Mouse (Mus musculus) thymus, adult 2 months (tissue): ENCODE results near the gene Catip. TPM values are rescaled to one million over a fixed set of nuclear protein-coding genes. Genes with fewer than 3 reads are reported as not detected.
A peak's percentile ranks its signal among the peaks of the same experiment; 100 is the strongest.
"Not testable (repeated sequence)": the region's sequence is repeated elsewhere in the genome, so short reads cannot be mapped to it uniquely, and the experiment has no call there.

Source experiments
- DNase-seq: peaks from one replicate; pipeline ENCODE4 v3.0.0; 2021
- H3K27ac ChIP-seq: fragments of 200-500 bp; 2 replicates; pipeline ENCODE4 v1.5.1; 2012; ENCODE audit warnings: low read length, control low read depth; ENCODE audit not compliant: control insufficient read depth, insufficient read depth
- H3K27me3 ChIP-seq: fragments of 200-500 bp; 2 replicates; pipeline ENCODE4 v1.6.1; 2012; ENCODE audit warnings: mild to moderate bottlenecking, low read length, moderate library complexity, mixed read lengths; ENCODE audit not compliant: control insufficient read depth, insufficient read depth
- H3K36me3 ChIP-seq: fragments of 200-500 bp; 2 replicates; pipeline ENCODE4 v1.6.1; 2012; ENCODE audit warnings: mild to moderate bottlenecking, low read length, moderate library complexity; ENCODE audit not compliant: control insufficient read depth, insufficient read depth
- H3K4me1 ChIP-seq: fragments of 200-500 bp; replicated peaks from 2 replicates; pipeline ENCODE4 v1.6.1; 2012; ENCODE audit warnings: low read length; ENCODE audit not compliant: control insufficient read depth, insufficient read depth
- H3K4me3 ChIP-seq: fragments of 200-500 bp; 2 replicates; pipeline ENCODE4 v1.5.1; 2012; ENCODE audit warnings: mild to moderate bottlenecking, low read length, control low read depth, moderate library complexity; ENCODE audit not compliant: control insufficient read depth, insufficient read depth
- CTCF ChIP-seq: fragments of 200-500 bp; IDR thresholded peaks from 2 replicates; pipeline ENCODE4 v1.5.1; 2012; ENCODE audit warnings: mild to moderate bottlenecking, control low read depth, low read length, moderate library complexity, borderline replicate concordance; ENCODE audit not compliant: control insufficient read depth, poor library complexity, insufficient read depth; ENCODE audit errors: extremely low read depth
- POLR2A ChIP-seq: fragments of 200-500 bp; IDR thresholded peaks from 2 replicates; pipeline ENCODE4 v1.6.1; 2012; ENCODE audit warnings: mild to moderate bottlenecking, low read length, control low read depth, moderate library complexity; ENCODE audit not compliant: control insufficient read depth, poor library complexity, insufficient read depth; ENCODE audit errors: extremely low read depth
- WGBS: fragments of 180-500 bp; shearing (Covaris S2); methylation state at CpG from one replicate; pipeline ENCODE4 v1.1.7; 2018; 5-methylcytosine and 5-hydroxymethylcytosine counted together
- polyA plus RNA-seq: library from polyadenylated mRNA; depleted of rRNA; stranded (reverse); fragments of >200 nt; gene quantifications from 2 replicates; pipeline ENCODE4 v1.2.3, GENCODE M21; 2012

The Catip gene
- polyA plus RNA-seq, 1 experiment = 0.13 TPM

- no peak overlapping the region for H3K27ac ChIP-seq
- peaks cover 28% of the 10 kb centered on the region for H3K4me1 ChIP-seq
- DNase-seq = no peak
- no peaks in the 10 kb centered on the region for H3K27me3 ChIP-seq
- no peak overlapping the region for H3K4me3 ChIP-seq
- WGBS = 93% methylated on average over 12 of the region's 13 CpGs
- TF ChIP-seq CTCF = no peak
- no peak for TF ChIP-seq POLR2A
- peaks cover 7% of the 10 kb centered on the region for H3K36me3 ChIP-seq
These were observed 33.4 kb downstream of the Catip start for GRCm38 (mm10) chr1:74395290-74395689.

GRCm38 (mm10) chr1:74396456-74397222 lies 34.7 kb downstream of the Catip start:
- Histone ChIP-seq H3K4me1 (peaks cover 22% of the 10 kb centered on the region), H3K27ac (peak overlapping the region; percentile 20; the same call in 1 of the 2 replicates), H3K4me3 (peak overlapping the region; percentile 52)
- not testable (repeated sequence) for H3K36me3 ChIP-seq, DNase-seq, H3K27me3 ChIP-seq
- WGBS = 25% methylated on average over 12 of the region's 12 CpGs

- H3K27ac ChIP-seq = peak overlapping the region; percentile 65; the same call in 1 of the 2 replicates
- H3K4me3 ChIP-seq = peak overlapping the region; percentile 52
- H3K36me3 ChIP-seq = peaks cover 7% of the 10 kb centered on the region
- H3K4me1 ChIP-seq = peaks cover 20% of the 10 kb centered on the region
- TF ChIP-seq CTCF (peak; percentile 87), POLR2A (peak; percentile 53)
- WGBS = under 1% methylated on average over 41 of the region's 41 CpGs
- no peaks in the 10 kb centered on the region for H3K27me3 ChIP-seq
- DNase-seq = peak; percentile 87
These were observed 35.5 kb downstream of the Catip start for GRCm38 (mm10) chr1:74397268-74397918.

GRCm38 (mm10) chr1:74397919-74398451 lies 36.1 kb downstream of the Catip start:
- 5% methylated on average over 11 of the region's 11 CpGs for WGBS
- peak overlapping the region; percentile 43; the same call in 1 of the 2 replicates for H3K27ac ChIP-seq
- DNase-seq = peak; percentile 82

GRCm38 (mm10) chr1:74400531-74400930 lies 38.6 kb downstream of the Catip start:
- WGBS = 92% methylated on average over 3 of the region's 3 CpGs
- H3K27me3 ChIP-seq = no peaks in the 10 kb centered on the region
- no peak overlapping the region for H3K27ac ChIP-seq
- H3K4me3 ChIP-seq = no peak overlapping the region
- no peak for DNase-seq
- H3K36me3 ChIP-seq = no peaks in the 10 kb centered on the region
- no peak for TF ChIP-seq CTCF
- TF ChIP-seq POLR2A = no peak
- H3K4me1 ChIP-seq = peaks cover 10% of the 10 kb centered on the region

More at GRCm38 (mm10) chr1:74397919-74398451, 36.1 kb downstream of the Catip start:
- Histone ChIP-seq H3K27me3 (no peaks in the 10 kb centered on the region), H3K36me3 (peaks cover 7% of the 10 kb centered on the region), H3K4me1 (peaks cover 14% of the 10 kb centered on the region), H3K4me3 (peak overlapping the region; percentile 52)
- TF ChIP-seq POLR2A (no peak), CTCF (no peak)

- peaks cover 10% of the 10 kb centered on the region for H3K4me1 ChIP-seq
- no peak for TF ChIP-seq POLR2A
- TF ChIP-seq CTCF = no peak
- H3K36me3 ChIP-seq = no peaks in the 10 kb centered on the region
- no peaks in the 10 kb centered on the region for H3K27me3 ChIP-seq
- WGBS = 85% methylated on average over 16 of the region's 16 CpGs
- DNase-seq = no peak
- no peak overlapping the region for H3K4me3 ChIP-seq
- H3K27ac ChIP-seq = no peak overlapping the region
These were observed 39.3 kb downstream of the Catip start for GRCm38 (mm10) chr1:74401015-74401702.
